Mouse (Mus musculus) brain, embryonic 14.5 days (tissue): ENCODE measurements around the gene Disp1.

ENCODE experiments used
- CTCF ChIP-seq: fragments of 200-500 bp; IDR thresholded peaks from 2 replicates; pipeline ENCODE4 v1.5.1; 2012; ENCODE audit warnings: inconsistent platforms, mild to moderate bottlenecking, moderate library complexity, borderline replicate concordance; ENCODE audit not compliant: insufficient read depth, insufficient read length; ENCODE audit errors: extremely low read depth
- POLR2A ChIP-seq: fragments of 200-500 bp; IDR thresholded peaks from 2 replicates; pipeline ENCODE4 v1.6.1; 2012; ENCODE audit warnings: mild to moderate bottlenecking, inconsistent platforms, borderline replicate concordance; ENCODE audit not compliant: poor library complexity, insufficient read depth, insufficient read length, severe bottlenecking; ENCODE audit errors: extremely low read depth

DNA sequence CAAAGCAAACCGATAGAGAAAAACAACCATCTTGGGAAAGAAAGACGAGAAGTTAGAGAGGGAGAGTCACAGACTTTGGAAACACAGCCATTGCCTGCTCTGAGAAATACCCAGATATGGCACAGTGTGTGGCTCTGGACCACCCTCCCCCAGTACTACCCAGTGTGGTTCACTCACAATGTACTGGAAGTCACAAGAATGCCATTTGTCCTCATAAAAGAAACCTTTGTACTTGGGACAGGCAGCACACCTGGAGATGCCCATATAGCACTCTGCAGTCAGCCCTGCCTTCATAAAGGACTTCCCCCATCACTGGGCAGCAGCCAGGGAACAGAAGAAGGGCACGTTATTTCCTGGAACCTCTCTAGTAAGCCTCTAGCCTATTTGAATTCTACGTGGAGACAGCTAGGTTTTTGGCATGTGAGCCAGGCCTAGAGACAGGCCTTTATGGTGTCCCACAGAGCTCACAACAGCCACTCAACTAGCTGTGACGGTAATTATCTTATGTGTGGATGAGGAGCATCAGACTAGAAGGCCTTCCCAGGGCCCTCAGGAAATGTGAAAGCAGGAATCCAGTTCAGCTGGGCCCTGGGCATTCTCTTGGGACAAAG, 173.3 kb downstream of the Disp1 start:
- TF ChIP-seq POLR2A (no peak), CTCF (no peak)
